Mouse (Mus musculus): ENCODE data around the gene Tnfrsf12a. TPM values are rescaled to one million over a fixed set of nuclear protein-coding genes. Genes with fewer than 3 reads are reported as not detected.

Gene Tnfrsf12a
- polyA plus RNA-seq, 1 experiment from 2014 or later = 23.8 TPM

DNA sequence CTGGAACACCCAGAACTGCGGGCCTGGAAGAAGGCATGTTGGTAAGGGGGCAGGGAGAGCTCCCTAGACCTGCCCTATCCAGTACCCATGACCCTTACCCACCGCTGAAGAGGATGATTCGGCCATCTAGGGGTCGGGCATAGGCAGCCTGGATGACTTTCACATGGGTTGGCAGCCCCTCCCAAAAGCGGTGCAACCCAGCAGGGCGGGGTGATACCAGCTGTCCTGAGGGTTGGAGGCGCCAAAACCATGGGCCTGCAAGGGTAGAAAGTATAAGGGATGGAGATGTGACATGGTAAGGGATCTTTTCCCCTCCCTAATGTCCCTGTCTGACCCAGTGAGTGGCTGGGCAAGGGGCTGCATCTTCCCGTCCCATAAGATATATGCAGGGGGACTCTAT is 46.0 kb downstream of the Tnfrsf12a start:
- H3K4me1 ChIP-seq = peaks cover 3% of the 10 kb centered on the region; the same call in 1 of the 2 replicates
- no peak overlapping the region for H3K27ac ChIP-seq
- no peaks in the 10 kb centered on the region for H3K36me3 ChIP-seq
- 75% methylated on average over 8 of the region's 8 CpGs for WGBS
- no peak overlapping the region for H3K9ac ChIP-seq
- H3K27me3 ChIP-seq (replicated peaks) = no peaks in the 10 kb centered on the region
- no peaks in the 10 kb centered on the region for H3K9me3 ChIP-seq
- ATAC-seq (ENCODE audit: insufficient read depth, low FRiP score, low read depth) = no peak
- H3K4me2 ChIP-seq = no peak overlapping the region
- no peak overlapping the region for H3K4me3 ChIP-seq (replicated peaks)

- Histone ChIP-seq H3K9ac (peak overlapping the region; percentile 25; the same call in 1 of the 2 replicates), H3K4me3 (replicated peaks) (peak overlapping the region; percentile 26), H3K4me1 (peaks cover 3% of the 10 kb centered on the region; the same call in 1 of the 2 replicates), H3K4me2 (peak overlapping the region; percentile 56), H3K27me3 (replicated peaks) (no peaks in the 10 kb centered on the region), H3K36me3 (no peaks in the 10 kb centered on the region), H3K9me3 (no peaks in the 10 kb centered on the region), H3K27ac (no peak overlapping the region)
- ATAC-seq (ENCODE audit: insufficient read depth, low FRiP score, low read depth) = peak; percentile 76
- WGBS = 13% methylated on average over 22 of the region's 22 CpGs
Measured at GRCm38 (mm10) chr17:23630195-23631020, 46.9 kb downstream of the Tnfrsf12a start.

GRCm38 (mm10) chr17:23627813-23628212 is 49.5 kb downstream of the Tnfrsf12a start:
- no peak overlapping the region for H3K27ac ChIP-seq
- WGBS = 35% methylated on average over 7 of the region's 7 CpGs

More at GRCm38 (mm10) chr17:23627813-23628212, 49.5 kb downstream of the Tnfrsf12a start:
- Histone ChIP-seq H3K9ac (no peak overlapping the region), H3K4me3 (replicated peaks) (no peak overlapping the region), H3K36me3 (no peaks in the 10 kb centered on the region), H3K4me2 (no peak overlapping the region), H3K27me3 (replicated peaks) (no peaks in the 10 kb centered on the region), H3K9me3 (no peaks in the 10 kb centered on the region), H3K4me1 (peaks cover 3% of the 10 kb centered on the region; the same call in 1 of the 2 replicates)
- ATAC-seq (ENCODE audit: insufficient read depth, low FRiP score, low read depth) = no peak

Other genes with a start within 250 kb of the Tnfrsf12a start
- not detected in 2 replicates for gene Vmn2r117, start 197.8 kb downstream of the Tnfrsf12a start, polyA plus RNA-seq (2015; fragmentation: Nextera tagmentation; extraction: Ambion mirVana)
- gene Zfp213, start 113.2 kb downstream of the Tnfrsf12a start, polyA plus RNA-seq (2015; fragmentation: Nextera tagmentation; extraction: Ambion mirVana) = 16.1 and 18.8 TPM in 2 replicates
- 10.3 and 12.7 TPM in 2 replicates for gene Zfp13, start 78.0 kb downstream of the Tnfrsf12a start, polyA plus RNA-seq (2015; fragmentation: Nextera tagmentation; extraction: Ambion mirVana)
- gene Zscan10, start 76.6 kb downstream of the Tnfrsf12a start, polyA plus RNA-seq (2015; fragmentation: Nextera tagmentation; extraction: Ambion mirVana) = 0.12 and 0.18 TPM in 2 replicates
- 0.66 and 0.78 TPM in 2 replicates for gene Mmp25, start 32.2 kb downstream of the Tnfrsf12a start, polyA plus RNA-seq (2015; fragmentation: Nextera tagmentation; extraction: Ambion mirVana)
- 9.9 and 12.2 TPM in 2 replicates for gene Bicdl2, start 17.0 kb downstream of the Tnfrsf12a start, polyA plus RNA-seq (2015; fragmentation: Nextera tagmentation; extraction: Ambion mirVana)
- 73.7 and 84.8 TPM in 2 replicates for gene Hcfc1r1, start 3.9 kb downstream of the Tnfrsf12a start, polyA plus RNA-seq (2015; fragmentation: Nextera tagmentation; extraction: Ambion mirVana)
- gene Thoc6, start 3.6 kb downstream of the Tnfrsf12a start, polyA plus RNA-seq (2015; fragmentation: Nextera tagmentation; extraction: Ambion mirVana) = 37.8 and 39.9 TPM in 2 replicates
- 92.7 and 122 TPM in 2 replicates for gene Cldn6, start 1.8 kb upstream of the Tnfrsf12a start, polyA plus RNA-seq (2015; fragmentation: Nextera tagmentation; extraction: Ambion mirVana)
- gene Cldn9, start 6.6 kb upstream of the Tnfrsf12a start, polyA plus RNA-seq (2015; fragmentation: Nextera tagmentation; extraction: Ambion mirVana) = 1.8 and 2.4 TPM in 2 replicates
- gene 1520401A03Rik, start 45.3 kb upstream of the Tnfrsf12a start, polyA plus RNA-seq (2015; fragmentation: Nextera tagmentation; extraction: Ambion mirVana) = 0.06 and 0.22 TPM in 2 replicates
- gene Pkmyt1, start 48.9 kb upstream of the Tnfrsf12a start, polyA plus RNA-seq (2015; fragmentation: Nextera tagmentation; extraction: Ambion mirVana) = 47.4 and 49.9 TPM in 2 replicates
- gene Paqr4, start 63.4 kb upstream of the Tnfrsf12a start, polyA plus RNA-seq (2015; fragmentation: Nextera tagmentation; extraction: Ambion mirVana) = 22.6 and 23.2 TPM in 2 replicates
- gene Kremen2, start 68.4 kb upstream of the Tnfrsf12a start, polyA plus RNA-seq (2015; fragmentation: Nextera tagmentation; extraction: Ambion mirVana) = 0.49 and 0.74 TPM in 2 replicates
- gene Flywch1, start 94.1 kb upstream of the Tnfrsf12a start, polyA plus RNA-seq (2015; fragmentation: Nextera tagmentation; extraction: Ambion mirVana) = 48.9 and 50.5 TPM in 2 replicates
- 18.1 and 23.5 TPM in 2 replicates for gene Flywch2, start 108.6 kb upstream of the Tnfrsf12a start, polyA plus RNA-seq (2015; fragmentation: Nextera tagmentation; extraction: Ambion mirVana)
- gene Srrm2, start 113.1 kb upstream of the Tnfrsf12a start, polyA plus RNA-seq (2015; fragmentation: Nextera tagmentation; extraction: Ambion mirVana) = 448 and 501 TPM in 2 replicates
- gene Elob, start 151.7 kb upstream of the Tnfrsf12a start, polyA plus RNA-seq (2015; fragmentation: Nextera tagmentation; extraction: Ambion mirVana) = 938 and 1,022 TPM in 2 replicates
- gene Prss33, start 158.6 kb upstream of the Tnfrsf12a start, polyA plus RNA-seq (2015; fragmentation: Nextera tagmentation; extraction: Ambion mirVana) = 0.17 TPM in 1 of 2 replicates, not detected in the other
- gene Prss32, start 166.4 kb upstream of the Tnfrsf12a start, polyA plus RNA-seq (2015; fragmentation: Nextera tagmentation; extraction: Ambion mirVana) = 2.9 and 4.0 TPM in 2 replicates
- gene Prss41, start 166.7 kb upstream of the Tnfrsf12a start, polyA plus RNA-seq (2015; fragmentation: Nextera tagmentation; extraction: Ambion mirVana) = 1.6 and 1.9 TPM in 2 replicates
- gene Prss21, start 190.6 kb upstream of the Tnfrsf12a start, polyA plus RNA-seq (2015; fragmentation: Nextera tagmentation; extraction: Ambion mirVana) = not detected in 2 replicates
- gene Dcpp1, start 203.4 kb upstream of the Tnfrsf12a start, polyA plus RNA-seq (2015; fragmentation: Nextera tagmentation; extraction: Ambion mirVana) = not detected in 2 replicates
- not detected in 2 replicates for gene Dcpp2, start 203.4 kb upstream of the Tnfrsf12a start, polyA plus RNA-seq (2015; fragmentation: Nextera tagmentation; extraction: Ambion mirVana)
- gene Dcpp3, start 240.0 kb upstream of the Tnfrsf12a start, polyA plus RNA-seq (2015; fragmentation: Nextera tagmentation; extraction: Ambion mirVana) = not detected in 2 replicates

Data from stomach, embryonic 15.5 days (tissue).